Mouse (Mus musculus): ENCODE results near the gene Nup37. TPM values are rescaled to one million over a fixed set of nuclear protein-coding genes. Genes with fewer than 3 reads are reported as not detected.

Gene Nup37
- polyA plus RNA-seq (2014; fragmentation: Illumina TruSeq; extraction: RNeasy Lipid Tissue Mini Kit (QIAGEN cat#74804); ENCODE audit: low read depth, low replicate concordance): 8.7 TPM

DNA sequence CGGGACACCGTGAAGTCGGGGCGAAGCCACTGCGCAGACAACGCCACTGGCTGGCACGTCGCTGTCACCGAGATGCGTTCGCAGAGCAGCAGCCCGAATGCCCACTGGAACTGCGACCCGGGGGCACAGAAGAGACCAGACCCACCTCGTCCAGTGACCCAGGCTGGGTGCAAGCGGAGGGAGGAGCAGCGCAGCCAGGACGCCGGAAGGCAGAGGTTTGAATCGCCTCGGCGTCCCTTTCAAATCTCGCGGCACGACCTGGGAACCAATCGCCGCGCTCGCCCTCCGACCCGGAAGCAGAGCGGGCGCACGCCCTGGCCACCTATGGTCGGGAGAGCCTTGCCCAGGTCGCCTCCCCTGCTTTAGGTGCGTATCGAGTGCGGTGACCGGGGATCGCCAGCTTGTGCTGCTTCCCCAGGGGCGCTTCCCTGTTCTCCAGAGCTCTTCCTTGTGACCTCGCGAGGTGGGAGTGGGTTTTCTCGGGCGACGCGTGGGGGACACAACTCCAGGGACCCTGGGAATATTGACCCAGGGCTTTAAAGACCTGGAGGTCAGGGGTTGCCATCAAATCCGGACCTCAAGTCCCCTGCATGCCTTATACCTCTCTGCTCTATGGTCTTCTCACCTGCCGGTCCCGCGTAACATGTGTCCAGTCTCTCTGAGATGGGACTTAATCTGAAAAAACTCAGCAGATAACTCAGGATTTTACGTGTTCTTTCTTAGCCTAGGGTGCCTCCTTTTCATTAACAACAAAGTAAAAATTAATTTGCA is at the start of gene Nup37, which contains the start of gene Parpbp:
TSS of gene Nup37 (plus strand) at position 286 of the 771 bp plus-strand sequence.
TSS of gene Parpbp (minus strand) at position 235 of the 771 bp plus-strand sequence.

GRCm38 (mm10) chr10:88200951-88201638 is 54.3 kb downstream of the Nup37 start, which contains the start of gene Washc3:
Washc3 (plus strand) TSS chr10:88201093.

Other genes starting within 250 kb of the Nup37 start
- gene Pmch, start 55.9 kb upstream of the Nup37 start, polyA plus RNA-seq (2014; fragmentation: Illumina TruSeq; extraction: RNeasy Lipid Tissue Mini Kit (QIAGEN cat#74804); ENCODE audit: low read depth, low replicate concordance): not detected
- gene Parpbp, start 51 bp upstream of the Nup37 start, polyA plus RNA-seq (2014; fragmentation: Illumina TruSeq; extraction: RNeasy Lipid Tissue Mini Kit (QIAGEN cat#74804); ENCODE audit: low read depth, low replicate concordance): 0.94 TPM
- 55.9 TPM for gene Washc3, start 54.1 kb downstream of the Nup37 start, polyA plus RNA-seq (2014; fragmentation: Illumina TruSeq; extraction: RNeasy Lipid Tissue Mini Kit (QIAGEN cat#74804); ENCODE audit: low read depth, low replicate concordance)
- gene Dram1, start 232.1 kb downstream of the Nup37 start, polyA plus RNA-seq (2014; fragmentation: Illumina TruSeq; extraction: RNeasy Lipid Tissue Mini Kit (QIAGEN cat#74804); ENCODE audit: low read depth, low replicate concordance): 58.7 TPM
- gene Gnptab, start 232.1 kb downstream of the Nup37 start, polyA plus RNA-seq (2014; fragmentation: Illumina TruSeq; extraction: RNeasy Lipid Tissue Mini Kit (QIAGEN cat#74804); ENCODE audit: low read depth, low replicate concordance): 20.7 TPM

All from adipose tissue, adult 10 weeks (tissue).